In genomic region chr17:24723122-24723880, GRCm38 (mm10) we compare ENCODE assay signal across 8 mouse cellular contexts. TPM values are rescaled to one million over a fixed set of nuclear protein-coding genes. Genes with fewer than 3 reads are reported as not detected.
DNase-seq lines count a peak whose midpoint lies in the region; ATAC-seq and TF ChIP-seq lines count a peak whose summit lies in the region.

No protein-coding gene starts in this region.

- peaks cover 2% of the 10 kb centered on the region; the same call in 1 of the 2 replicates for H3K4me1 ChIP-seq in kidney, adult 2 months (ENCODE audit: control insufficient read depth, insufficient read depth, low read length)
- peaks cover 41% of the 10 kb centered on the region for H3K4me1 ChIP-seq in hindbrain, embryonic 10.5 days (replicated peaks)
- H3K4me1 ChIP-seq in midbrain, embryonic 12.5 days = peaks cover 33% of the 10 kb centered on the region

- H3K4me3 ChIP-seq in kidney, adult 2 months (ENCODE audit: insufficient read depth, low read depth, low read length) = peak overlapping the region; percentile 87
- peak overlapping the region; percentile 82 for H3K4me3 ChIP-seq in hindbrain, embryonic 10.5 days
- peak overlapping the region; percentile 73 for H3K4me3 ChIP-seq in midbrain, embryonic 12.5 days

- peak overlapping the region; percentile 90 for H3K27ac ChIP-seq in kidney, adult 2 months (ENCODE audit: insufficient read depth, low read depth, low read length)
- peak overlapping the region; percentile 88 for H3K27ac ChIP-seq in hindbrain, embryonic 10.5 days
- peak overlapping the region; percentile 82 for H3K27ac ChIP-seq in midbrain, embryonic 12.5 days (replicated peaks)

- H3K27me3 ChIP-seq in kidney, adult 2 months (replicated peaks; ENCODE audit: control insufficient read depth, insufficient read depth, low read length) = no peaks in the 10 kb centered on the region
- H3K27me3 ChIP-seq in hindbrain, embryonic 10.5 days (ENCODE audit: insufficient read depth, poor library complexity, severe bottlenecking) = 0 out of 2 replicates have a peak, but pooled peaks cover 3% of the 10 kb centered on the region
- H3K27me3 ChIP-seq in midbrain, embryonic 12.5 days = peaks cover 9% of the 10 kb centered on the region

- peak overlapping the region; percentile 89 for H3K9ac ChIP-seq in midbrain, embryonic 12.5 days (replicated peaks)

- WGBS in kidney, adult 2 months = under 1% methylated on average over 12 of the region's 12 CpGs
- 5% methylated on average over 12 of the region's 12 CpGs for WGBS in hindbrain, embryonic 10.5 days
- 3% methylated on average over 12 of the region's 12 CpGs for WGBS in midbrain, embryonic 12.5 days

- no peak for ATAC-seq in midbrain, embryonic 12.5 days (ENCODE audit: low FRiP score, low read depth)

- no peak for TF ChIP-seq CTCF in kidney, adult 2 months (conservative IDR thresholded peaks at IDR 0.05; ENCODE audit: insufficient read depth, insufficient read length, low read depth, low read length)

- no peak for DNase-seq in kidney, adult 2 months
- no peak for DNase-seq in kidney, postnatal 14 days
- peak; percentile 26 for DNase-seq in Muller cell, postnatal 12 days (ENCODE audit: inconsistent ontology term)
- DNase-seq in hindbrain, embryonic 10.5 days (ENCODE audit: low spot score) = peak; percentile 11
- DNase-seq in right cerebral cortex, adult 2 months (ENCODE audit: low spot score in 2 of 2) = no peak
- DNase-seq in yolk sac, embryonic 10.5 days (ENCODE audit: low spot score) = no peak
- DNase-seq in gastrocnemius, postnatal 36 days = no peak

- TF ChIP-seq POLR2A in kidney, adult 2 months (IDR thresholded peaks at IDR 0.05; ENCODE audit: low read depth, low read length) = no peak

- intact Hi-C loops in gastrocnemius, postnatal 36 days (cut with DNase I) = no loop called here

- peak overlapping the region; percentile 89 for H3K4me2 ChIP-seq in midbrain, embryonic 12.5 days (replicated peaks)

- H3K9me3 ChIP-seq in hindbrain, embryonic 10.5 days = no peaks in the 10 kb centered on the region
- H3K9me3 ChIP-seq in midbrain, embryonic 12.5 days = no peaks in the 10 kb centered on the region

- no peaks in the 10 kb centered on the region; the same call in 1 of the 2 replicates for H3K36me3 ChIP-seq in kidney, adult 2 months (ENCODE audit: control insufficient read depth, insufficient read depth, low read length)
- peaks cover 26% of the 10 kb centered on the region for H3K36me3 ChIP-seq in hindbrain, embryonic 10.5 days
- peaks cover 16% of the 10 kb centered on the region for H3K36me3 ChIP-seq in midbrain, embryonic 12.5 days

RNA-seq across cellular contexts. Expression of gene Ndufb10, which starts 1.0 kb away (rescaled TPM):
- polyA plus RNA-seq in kidney, adult 2 months (2012; rRNA removed) = 626 and 656 TPM in 2 replicates
- polyA plus RNA-seq in hindbrain, embryonic 10.5 days (2016; fragmentation: Nextera tagmentation; extraction: Ambion mirVana) = 212 and 240 TPM in 2 replicates
- polyA plus RNA-seq in midbrain, embryonic 12.5 days (2016; fragmentation: Nextera tagmentation; extraction: Ambion mirVana) = 201 and 205 TPM in 2 replicates
- 100 to 1,000 TPM; 420 to 464 TPM for total RNA-seq in gastrocnemius, postnatal 36 days (2021)

RNA-seq across cellular contexts. Expression of gene Rpl3l, which starts 4.3 kb away (rescaled TPM):
- 0.38 and 4.7 TPM in 2 replicates for polyA plus RNA-seq in kidney, adult 2 months (2012; rRNA removed)
- not detected in 2 replicates for polyA plus RNA-seq in hindbrain, embryonic 10.5 days (2016; fragmentation: Nextera tagmentation; extraction: Ambion mirVana)
- polyA plus RNA-seq in midbrain, embryonic 12.5 days (2016; fragmentation: Nextera tagmentation; extraction: Ambion mirVana) = not detected in 2 replicates
- 100 to 1,000 TPM; 743 to 791 TPM for total RNA-seq in gastrocnemius, postnatal 36 days (2021)

RNA-seq across cellular contexts. Expression of gene Rps2, which starts 5.4 kb away (rescaled TPM):
- polyA plus RNA-seq in kidney, adult 2 months (2012; rRNA removed) = 2,444 and 2,611 TPM in 2 replicates
- polyA plus RNA-seq in hindbrain, embryonic 10.5 days (2016; fragmentation: Nextera tagmentation; extraction: Ambion mirVana) = 1,403 and 1,781 TPM in 2 replicates
- 892 and 929 TPM in 2 replicates for polyA plus RNA-seq in midbrain, embryonic 12.5 days (2016; fragmentation: Nextera tagmentation; extraction: Ambion mirVana)
- total RNA-seq in gastrocnemius, postnatal 36 days (2021) = 100 to 1,000 TPM; 500 to 582 TPM

RNA-seq across cellular contexts. Expression of gene Rnf151, which starts 5.4 kb away (rescaled TPM):
- 0.16 and 0.91 TPM in 2 replicates for polyA plus RNA-seq in kidney, adult 2 months (2012; rRNA removed)
- 0.22 TPM in 2 replicates for polyA plus RNA-seq in hindbrain, embryonic 10.5 days (2016; fragmentation: Nextera tagmentation; extraction: Ambion mirVana)
- 0.24 TPM in 1 of 2 replicates, not detected in the other for polyA plus RNA-seq in midbrain, embryonic 12.5 days (2016; fragmentation: Nextera tagmentation; extraction: Ambion mirVana)
- not detected for total RNA-seq in gastrocnemius, postnatal 36 days (2021)

RNA-seq across cellular contexts. Expression of gene Msrb1, which starts 13.1 kb away (rescaled TPM):
- polyA plus RNA-seq in kidney, adult 2 months (2012; rRNA removed) = 169 and 209 TPM in 2 replicates
- polyA plus RNA-seq in hindbrain, embryonic 10.5 days (2016; fragmentation: Nextera tagmentation; extraction: Ambion mirVana) = 21.4 and 23.4 TPM in 2 replicates
- polyA plus RNA-seq in midbrain, embryonic 12.5 days (2016; fragmentation: Nextera tagmentation; extraction: Ambion mirVana) = 18.4 and 20.8 TPM in 2 replicates
- total RNA-seq in gastrocnemius, postnatal 36 days (2021) = 100 to 1,000 TPM; 192 to 205 TPM

Comparison
In these comparisons a context has a peak if more than half of its experiments do, and no peak if none do; other contexts are left out.
1. DNase-seq: peak in Muller cell, postnatal 12 days (single experiment) and hindbrain, embryonic 10.5 days (single experiment); none in kidney, adult 2 months (single experiment), kidney, postnatal 14 days (single experiment), right cerebral cortex, adult 2 months (0 of 2), yolk sac, embryonic 10.5 days (single experiment) and gastrocnemius, postnatal 36 days (0 of 2).
2. Peak in every context shown above with its lines, with median percentiles within 50 percentile points of each other: H3K27ac ChIP-seq and H3K4me3 ChIP-seq.